Mouse (Mus musculus) adrenal gland, postnatal 14 days (tissue): ENCODE measurements at regions not wholly inside any gene's neighbourhood (a gene's known extent, or its start where the extent isn't known, plus 50 kb on each side); places are given as distances from the start of the nearest gene placed in this dataset.

Source experiments
- DNase-seq: peaks from one replicate; pipeline ENCODE4 v3.0.0; 2021; ENCODE audit warnings: mixed read lengths
- microRNA-seq, 2 experiments: library from miRNA; unstranded; fragments of <30 nt; microRNA quantifications; one replicate each; pipeline ENCODE4 v1.2.0; 2021

GRCm38 (mm10) chr4:137101169-137101568 lies 52.6 kb upstream of the Zbtb40 start:
- DNase-seq: peak; percentile 31

GRCm38 (mm10) chr4:137100756-137101155 lies 52.2 kb upstream of the Zbtb40 start:
- peak; percentile 29 for DNase-seq

Small RNA genes lying in the stretch of these regions (microRNA-seq; reads per million reads assigned to microRNA genes)
- gene Gm23263: 0 reads per million in 2 experiments
- gene Gm25399: 0 reads per million in 2 experiments
